Mouse (Mus musculus): ENCODE data around the gene Ptch1. TPM values are rescaled to one million over a fixed set of nuclear protein-coding genes. Genes with fewer than 3 reads are reported as not detected.

Ptch1 gene
- 10.7 and 14.5 TPM in 2 replicates for polyA plus RNA-seq (2015; fragmentation: Nextera tagmentation; extraction: Ambion mirVana)

DNA sequence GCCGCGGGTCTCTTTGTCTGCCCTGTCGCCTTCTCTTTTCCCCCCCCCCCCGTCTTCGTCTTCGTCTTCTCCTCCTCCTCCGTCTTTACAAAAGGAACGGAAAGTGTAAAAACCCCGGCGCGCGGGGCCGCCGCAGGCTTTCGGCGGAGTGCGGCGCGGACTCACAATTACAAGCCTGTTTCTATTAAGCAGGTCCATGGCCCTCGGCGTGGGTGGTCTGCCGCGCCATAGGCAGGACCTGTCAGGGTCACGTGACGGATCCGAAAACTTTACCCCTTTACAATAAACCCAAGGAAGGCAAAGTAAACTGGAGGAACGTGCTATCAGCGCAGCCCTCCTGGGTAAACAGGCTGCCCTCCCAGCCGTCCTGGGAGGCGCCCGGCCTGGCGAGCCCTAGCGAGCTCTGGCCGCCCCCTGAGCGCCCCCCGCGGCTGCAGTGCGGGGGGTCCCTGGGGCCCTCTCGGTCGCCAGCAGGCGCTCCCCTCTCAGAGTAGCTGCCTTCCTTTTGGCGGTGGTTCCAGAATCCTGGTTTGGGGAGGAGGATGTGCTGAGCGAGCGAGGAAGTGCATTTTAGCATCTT lies at the start of gene Ptch1:
Gene Ptch1, minus strand, starts transcription at position 343 of the 580 bp plus-strand sequence.

DNA sequence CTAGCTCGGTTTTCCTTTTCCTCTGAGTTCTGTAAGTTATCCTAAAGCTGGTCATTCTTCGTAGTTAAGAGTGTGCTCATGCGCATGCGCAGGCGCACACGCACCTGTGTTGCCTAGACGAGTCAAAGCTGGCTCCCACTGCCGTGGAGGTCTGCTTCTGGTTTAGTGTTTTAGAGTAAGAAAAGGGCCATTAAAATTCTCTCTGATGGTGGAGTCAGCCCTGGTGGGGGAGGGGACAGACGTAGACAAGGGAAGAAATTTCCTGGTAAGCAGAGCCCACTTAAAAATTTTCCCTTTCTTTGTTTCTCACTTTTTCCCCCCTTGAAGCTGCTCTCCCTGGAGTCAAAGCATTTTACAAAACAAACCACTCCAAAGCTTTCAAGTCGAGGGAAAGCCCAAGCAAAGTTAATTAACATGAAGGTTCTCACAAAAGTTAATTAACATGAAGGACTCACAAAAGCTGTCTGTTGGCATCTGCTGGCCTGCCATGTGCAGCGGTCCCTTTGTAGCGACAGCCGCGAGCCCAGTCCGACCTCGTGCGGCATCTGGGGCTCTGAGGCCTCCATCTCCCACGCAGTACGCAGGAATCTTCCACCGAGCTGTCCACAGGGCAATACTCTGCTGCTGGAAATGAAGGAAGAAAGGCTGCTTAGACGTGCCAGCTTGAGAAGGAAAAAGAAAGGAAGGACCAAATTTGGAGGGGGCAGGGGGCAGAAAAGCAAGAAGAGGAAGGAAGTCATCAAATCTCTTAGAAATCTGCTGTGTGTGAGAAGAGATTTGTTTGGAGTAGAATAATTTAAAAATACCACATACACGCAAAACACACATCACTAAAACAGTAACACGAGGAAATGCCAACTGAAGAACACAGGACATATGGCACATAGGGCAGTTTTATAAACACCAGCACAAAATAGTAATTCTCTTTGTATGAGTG lies 76.5 kb downstream of the Ptch1 start, which contains the start of gene Fancc:
Gene Fancc, minus strand, starts transcription at position 633 of the 937 bp plus-strand sequence.

Other genes starting within 250 kb of the Ptch1 start
- gene Fancc, start 76.3 kb downstream of the Ptch1 start, polyA plus RNA-seq (2015; fragmentation: Nextera tagmentation; extraction: Ambion mirVana), result 10.7 and 11.8 TPM in 2 replicates
- gene Ercc6l2, start 241.6 kb upstream of the Ptch1 start, polyA plus RNA-seq (2015; fragmentation: Nextera tagmentation; extraction: Ambion mirVana), result 9.9 and 11.5 TPM in 2 replicates